Mouse (Mus musculus): ENCODE measurements at regions not wholly inside any gene's neighbourhood (a gene's known extent, or its start where the extent isn't known, plus 50 kb on each side); places are given as distances from the start of the nearest gene placed in this dataset.

GRCm38 (mm10) chr12:16191803-16192389, 375.2 kb upstream of the Trib2 start:
- TF ChIP-seq EP300 (IDR thresholded peaks at IDR 0.05; ENCODE audit: low read depth): no peak
- TF ChIP-seq CTCF (IDR thresholded peaks at IDR 0.05; ENCODE audit: low read depth): no peak
